Mouse (Mus musculus): Measurements from ENCODE around the gene Ptpn11.

GRCm38 (mm10) chr5:121166884-121167283 is 24.3 kb downstream of the Ptpn11 start:
- TF ChIP-seq POLR2A (IDR thresholded peaks at IDR 0.05; ENCODE audit: control insufficient read depth, low read depth, low read length) (no peak), CTCF (IDR thresholded peaks at IDR 0.05; ENCODE audit: control insufficient read depth, insufficient read depth, insufficient replicate concordance, low read depth, low read length) (no peak)

All from testis, adult 2 months (tissue).